Mouse (Mus musculus): ENCODE measurements at regions not wholly inside any gene's neighbourhood (a gene's known extent, or its start where the extent isn't known, plus 50 kb on each side); places are given as distances from the start of the nearest gene placed in this dataset.
"Not testable (repeated sequence)": the region's sequence is repeated elsewhere in the genome, so short reads cannot be mapped to it uniquely, and the experiment has no call there.

GRCm38 (mm10) chr6:37763036-37763435 is 107.6 kb upstream of the Trim24 start:
- H3K4me2 ChIP-seq (replicated peaks) = no peak overlapping the region
- no peak for ATAC-seq (replicated peaks)
- no peaks in the 10 kb centered on the region for H3K9me3 ChIP-seq
- no peak overlapping the region for H3K9ac ChIP-seq (replicated peaks)
- H3K27me3 ChIP-seq = no peaks in the 10 kb centered on the region
- H3K36me3 ChIP-seq = no peaks in the 10 kb centered on the region
- no peaks in the 10 kb centered on the region for H3K4me1 ChIP-seq
- WGBS = 75% methylated on average over 2 of the region's 2 CpGs
- H3K4me3 ChIP-seq = no peak overlapping the region
- no peak overlapping the region for H3K27ac ChIP-seq (replicated peaks)

- Histone ChIP-seq H3K9me3 (no peaks in the 10 kb centered on the region), H3K4me1 (no peaks in the 10 kb centered on the region), H3K9ac (replicated peaks) (no peak overlapping the region), H3K4me3 (no peak overlapping the region), H3K27me3 (no peaks in the 10 kb centered on the region), H3K4me2 (replicated peaks) (no peak overlapping the region), H3K27ac (replicated peaks) (no peak overlapping the region), H3K36me3 (no peaks in the 10 kb centered on the region)
- ATAC-seq (replicated peaks) = no peak
Observed at GRCm38 (mm10) chr6:37767690-37768089, 102.9 kb upstream of the Trim24 start.

GRCm38 (mm10) chr6:37773294-37773693 is 97.3 kb upstream of the Trim24 start:
- no peaks in the 10 kb centered on the region for H3K9me3 ChIP-seq
- no peaks in the 10 kb centered on the region for H3K36me3 ChIP-seq
- no peak overlapping the region for H3K27ac ChIP-seq (replicated peaks)
- no peak for ATAC-seq (replicated peaks)
- no peak overlapping the region for H3K4me2 ChIP-seq (replicated peaks)
- H3K4me1 ChIP-seq = no peaks in the 10 kb centered on the region
- no peaks in the 10 kb centered on the region for H3K27me3 ChIP-seq
- H3K4me3 ChIP-seq = no peak overlapping the region
- H3K9ac ChIP-seq (replicated peaks) = no peak overlapping the region

- Histone ChIP-seq H3K27me3 (no peaks in the 10 kb centered on the region), H3K36me3 (no peaks in the 10 kb centered on the region), H3K9ac (replicated peaks) (no peak overlapping the region), H3K9me3 (no peaks in the 10 kb centered on the region), H3K4me2 (replicated peaks) (no peak overlapping the region), H3K27ac (replicated peaks) (no peak overlapping the region), H3K4me3 (no peak overlapping the region), H3K4me1 (no peaks in the 10 kb centered on the region)
- no peak for ATAC-seq (replicated peaks)
Observed at GRCm38 (mm10) chr6:37775151-37775550, 95.5 kb upstream of the Trim24 start.

GRCm38 (mm10) chr6:37779893-37780292 is 90.7 kb upstream of the Trim24 start:
- Histone ChIP-seq H3K4me2 (replicated peaks) (no peak overlapping the region), H3K4me3 (no peak overlapping the region), H3K27me3 (no peaks in the 10 kb centered on the region), H3K9me3 (no peaks in the 10 kb centered on the region), H3K36me3 (no peaks in the 10 kb centered on the region), H3K9ac (replicated peaks) (no peak overlapping the region), H3K27ac (replicated peaks) (no peak overlapping the region), H3K4me1 (no peaks in the 10 kb centered on the region)
- no peak for ATAC-seq (replicated peaks)

DNA sequence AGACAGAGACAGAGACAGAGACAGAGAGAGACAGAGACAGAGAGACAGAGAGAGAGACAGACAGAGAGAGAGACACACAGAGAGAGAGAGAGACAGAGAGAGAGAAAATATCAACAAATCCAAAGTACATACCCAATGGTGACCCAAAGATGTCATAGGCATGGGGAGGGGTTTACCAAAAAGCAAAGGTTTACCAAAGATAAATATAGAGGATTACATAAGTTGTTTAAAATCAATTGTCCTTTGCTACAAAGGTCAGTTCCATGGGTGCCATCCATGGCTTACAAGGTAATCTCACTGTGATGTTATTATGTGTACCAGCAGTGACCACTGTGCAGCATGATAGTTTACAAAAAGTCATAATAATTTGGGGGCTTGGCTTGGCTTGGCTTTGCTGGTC is 88.7 kb upstream of the Trim24 start:
- no peak overlapping the region for H3K4me2 ChIP-seq (replicated peaks)
- no peaks in the 10 kb centered on the region for H3K9me3 ChIP-seq
- ATAC-seq (replicated peaks) = no peak
- H3K27ac ChIP-seq (replicated peaks) = no peak overlapping the region
- H3K4me1 ChIP-seq = no peaks in the 10 kb centered on the region
- no peaks in the 10 kb centered on the region for H3K36me3 ChIP-seq
- no peaks in the 10 kb centered on the region for H3K27me3 ChIP-seq
- H3K4me3 ChIP-seq = no peak overlapping the region
- no peak overlapping the region for H3K9ac ChIP-seq (replicated peaks)

- H3K36me3 ChIP-seq; H3K27me3 ChIP-seq; H3K4me3 ChIP-seq; H3K4me1 ChIP-seq; H3K27ac ChIP-seq (replicated peaks); H3K4me2 ChIP-seq (replicated peaks); H3K9me3 ChIP-seq; ATAC-seq (replicated peaks); H3K9ac ChIP-seq (replicated peaks): not testable (repeated sequence)
- WGBS = 88% methylated on average over 3 of the region's 3 CpGs
Observed at GRCm38 (mm10) chr6:37785280-37785679, 85.3 kb upstream of the Trim24 start.

GRCm38 (mm10) chr6:37785741-37786140 is 84.9 kb upstream of the Trim24 start:
- H3K9me3 ChIP-seq = no peaks in the 10 kb centered on the region
- WGBS = 91% methylated on average over 7 of the region's 7 CpGs
- no peak overlapping the region for H3K27ac ChIP-seq (replicated peaks)
- H3K27me3 ChIP-seq = no peaks in the 10 kb centered on the region
- no peak overlapping the region for H3K4me2 ChIP-seq (replicated peaks)
- H3K4me1 ChIP-seq = no peaks in the 10 kb centered on the region
- no peak overlapping the region for H3K4me3 ChIP-seq
- no peaks in the 10 kb centered on the region for H3K36me3 ChIP-seq
- no peak for ATAC-seq (replicated peaks)
- no peak overlapping the region for H3K9ac ChIP-seq (replicated peaks)

GRCm38 (mm10) chr6:37787858-37788257 is 82.8 kb upstream of the Trim24 start:
- not testable (repeated sequence) for ATAC-seq (replicated peaks); H3K4me3 ChIP-seq; H3K9ac ChIP-seq (replicated peaks); H3K36me3 ChIP-seq; H3K27ac ChIP-seq (replicated peaks); H3K4me1 ChIP-seq; H3K9me3 ChIP-seq; H3K27me3 ChIP-seq; H3K4me2 ChIP-seq (replicated peaks)
- WGBS = 83% methylated on average over 4 of the region's 8 CpGs

DNA sequence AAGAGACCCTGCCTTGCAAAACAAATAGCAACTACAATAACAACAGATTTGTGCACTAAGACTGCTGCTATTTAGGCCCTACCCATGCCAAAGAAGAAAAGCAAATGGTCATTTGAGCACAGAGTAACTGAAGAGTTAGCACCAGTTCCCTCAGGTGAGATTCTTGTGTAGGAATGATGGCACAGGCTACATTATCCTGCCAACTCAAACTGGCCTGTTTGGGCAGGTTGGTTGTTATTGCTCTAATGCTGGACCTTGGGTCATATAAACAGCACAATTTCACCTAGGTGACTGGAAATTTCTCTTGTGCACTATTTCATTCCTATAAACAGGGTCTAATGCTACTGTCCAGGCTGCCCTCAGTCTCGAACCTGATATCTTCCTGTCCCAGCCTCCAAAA is 79.7 kb upstream of the Trim24 start:
- no peaks in the 10 kb centered on the region for H3K36me3 ChIP-seq
- H3K9ac ChIP-seq (replicated peaks) = no peak overlapping the region
- H3K9me3 ChIP-seq = no peaks in the 10 kb centered on the region
- no peaks in the 10 kb centered on the region for H3K4me1 ChIP-seq
- H3K27ac ChIP-seq (replicated peaks) = no peak overlapping the region
- WGBS = 88% methylated on average over 1 of the region's 1 CpGs
- H3K4me3 ChIP-seq = no peak overlapping the region
- H3K4me2 ChIP-seq (replicated peaks) = no peak overlapping the region
- ATAC-seq (replicated peaks) = no peak
- no peaks in the 10 kb centered on the region for H3K27me3 ChIP-seq

GRCm38 (mm10) chr6:37794211-37794610 is 76.4 kb upstream of the Trim24 start:
- Histone ChIP-seq H3K36me3 (no peaks in the 10 kb centered on the region), H3K9ac (replicated peaks) (no peak overlapping the region), H3K4me3 (no peak overlapping the region), H3K4me1 (no peaks in the 10 kb centered on the region), H3K9me3 (no peaks in the 10 kb centered on the region), H3K27me3 (no peaks in the 10 kb centered on the region), H3K27ac (replicated peaks) (no peak overlapping the region), H3K4me2 (replicated peaks) (no peak overlapping the region)
- WGBS = 97% methylated on average over 4 of the region's 4 CpGs
- ATAC-seq (replicated peaks) = no peak

- Histone ChIP-seq H3K4me2 (replicated peaks) (no peak overlapping the region), H3K4me3 (no peak overlapping the region), H3K9ac (replicated peaks) (no peak overlapping the region), H3K27ac (replicated peaks) (no peak overlapping the region), H3K4me1 (no peaks in the 10 kb centered on the region), H3K36me3 (no peaks in the 10 kb centered on the region), H3K9me3 (no peaks in the 10 kb centered on the region), H3K27me3 (no peaks in the 10 kb centered on the region)
- no peak for ATAC-seq (replicated peaks)
Observed at GRCm38 (mm10) chr6:37795001-37795400, 75.6 kb upstream of the Trim24 start.

DNA sequence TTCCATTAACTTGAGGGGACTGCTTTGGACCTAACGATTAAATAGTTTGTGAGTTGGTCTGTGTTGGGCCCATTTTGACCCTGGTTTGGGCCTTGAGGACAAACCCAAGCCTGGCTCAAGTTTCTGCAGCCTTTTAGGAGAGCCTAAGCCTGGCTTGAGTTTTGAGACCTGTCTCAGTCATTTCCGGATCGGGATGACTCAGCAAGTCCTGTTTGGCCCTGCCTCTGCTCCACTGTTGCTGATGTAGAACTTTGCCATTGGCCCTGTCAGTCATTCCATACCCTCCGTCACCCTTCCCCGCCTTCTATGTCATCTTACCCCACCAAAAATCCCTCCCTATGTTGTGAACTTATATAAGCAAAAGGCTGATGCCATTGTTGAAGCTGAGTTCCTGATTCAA is 67.4 kb upstream of the Trim24 start:
- Histone ChIP-seq H3K4me3 (no peak overlapping the region), H3K27ac (replicated peaks) (no peak overlapping the region)
- no peak for ATAC-seq (replicated peaks)

GRCm38 (mm10) chr6:37805896-37806295 is 64.7 kb upstream of the Trim24 start:
- ATAC-seq (replicated peaks); H3K4me2 ChIP-seq (replicated peaks); H3K27me3 ChIP-seq; H3K4me3 ChIP-seq; H3K36me3 ChIP-seq; H3K9me3 ChIP-seq; H3K9ac ChIP-seq (replicated peaks); H3K27ac ChIP-seq (replicated peaks); H3K4me1 ChIP-seq: not testable (repeated sequence)
- WGBS = 98% methylated on average over 24 of the region's 24 CpGs

More for the DNA sequence above, 67.4 kb upstream of the Trim24 start:
- no peaks in the 10 kb centered on the region for H3K36me3 ChIP-seq
- WGBS = 93% methylated on average over 5 of the region's 5 CpGs
- H3K4me1 ChIP-seq = no peaks in the 10 kb centered on the region
- peaks cover 4% of the 10 kb centered on the region; the same call in 1 of the 2 replicates for H3K9me3 ChIP-seq
- no peaks in the 10 kb centered on the region for H3K27me3 ChIP-seq
- no peak overlapping the region for H3K9ac ChIP-seq (replicated peaks)
- H3K4me2 ChIP-seq (replicated peaks) = no peak overlapping the region
